Mouse (Mus musculus) midbrain, embryonic 10.5 days (tissue): ENCODE data around the gene Uty. TPM values are rescaled to one million over a fixed set of nuclear protein-coding genes. Genes with fewer than 3 reads are reported as not detected.

Experiments used
- DNase-seq: peaks from one replicate; pipeline ENCODE4 v3.0.0-alpha.2; 2017; ENCODE audit warnings: low spot score
- H3K27ac ChIP-seq: fragments of 300-500 bp; sonication (generic); replicated peaks from 2 replicates; pipeline ENCODE4 v1.5.1; 2016; ENCODE audit warnings: mild to moderate bottlenecking
- H3K27me3 ChIP-seq: fragments of 300-500 bp; sonication (generic); 2 replicates; pipeline ENCODE4 v1.6.1; 2016; ENCODE audit warnings: low read depth, mild to moderate bottlenecking; ENCODE audit not compliant: poor library complexity, severe bottlenecking
- H3K36me3 ChIP-seq: fragments of 300-500 bp; sonication (generic); 2 replicates; pipeline ENCODE4 v1.6.1; 2016; ENCODE audit warnings: mild to moderate bottlenecking, moderate library complexity
- H3K4me1 ChIP-seq: fragments of 300-500 bp; sonication (generic); 2 replicates; pipeline ENCODE4 v1.6.1; 2016
- H3K4me3 ChIP-seq: fragments of 300-500 bp; sonication (generic); 2 replicates; pipeline ENCODE4 v1.5.1; 2016; ENCODE audit warnings: mild to moderate bottlenecking, moderate library complexity
- H3K9me3 ChIP-seq: fragments of 300-500 bp; sonication (generic); replicated peaks from 2 replicates; pipeline ENCODE4 v1.6.1; 2016; ENCODE audit warnings: mild to moderate bottlenecking
- WGBS: fragments of 180-500 bp; shearing (Covaris S2); methylation state at CpG from one replicate; pipeline ENCODE4 v1.1.7; 2016; 5-methylcytosine and 5-hydroxymethylcytosine counted together
- polyA plus RNA-seq: library from polyadenylated mRNA; unstranded; fragments of >200 nt; fragmentation: Nextera tagmentation; extraction: Ambion mirVana; gene quantifications from 2 replicates; pipeline ENCODE4 v1.2.1, GENCODE M21; 2016

Gene Uty
- polyA plus RNA-seq, result 12.9 and 13.0 TPM in 2 replicates

DNA sequence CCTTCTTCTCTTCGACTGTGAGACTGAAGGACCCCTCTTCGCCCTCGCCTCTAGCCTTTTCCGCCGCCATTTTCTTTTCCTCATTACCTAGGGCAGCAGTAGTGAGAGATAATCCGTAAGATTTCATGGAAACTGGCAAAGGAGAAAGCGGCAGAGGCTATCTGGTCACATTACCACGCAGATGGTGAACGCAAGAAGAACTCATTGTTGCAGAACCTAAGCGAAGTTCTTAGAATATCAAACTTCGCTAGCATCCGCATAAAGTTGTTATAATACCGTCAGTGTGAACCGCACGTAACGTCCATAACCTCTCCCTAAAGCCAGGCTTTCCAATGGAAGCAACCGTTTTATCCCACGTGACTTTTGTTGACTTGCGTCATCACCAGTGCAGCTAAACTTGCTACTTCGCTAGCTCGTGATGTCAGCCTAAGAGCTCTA, at the start of gene Uty:
Gene Uty (minus strand): TSS at position 334 of the 438 bp plus-strand sequence.
- under 1% methylated on average over 20 of the region's 21 CpGs for WGBS
- no peaks in the 10 kb centered on the region for H3K27me3 ChIP-seq
- no peaks in the 10 kb centered on the region for H3K36me3 ChIP-seq

DNA sequence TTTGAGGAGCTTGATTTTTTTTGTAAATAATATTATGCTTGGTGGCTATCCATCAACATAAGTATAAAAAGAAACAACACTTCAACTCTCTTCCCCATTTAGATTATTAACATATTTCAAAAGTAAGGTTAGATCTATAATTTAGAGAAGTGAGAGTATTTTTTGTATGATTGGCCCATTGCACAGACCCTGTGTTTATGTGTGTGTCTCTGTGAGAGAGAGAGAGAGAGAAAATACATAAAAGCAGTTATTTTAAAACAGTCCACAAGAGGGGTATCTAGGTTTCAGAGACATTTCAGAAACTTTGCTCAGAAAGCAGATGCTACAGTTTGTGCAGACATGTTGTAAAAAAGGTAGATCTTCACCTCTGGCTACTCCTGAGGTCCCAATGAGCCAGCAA, 48.1 kb upstream of the Uty start:
- H3K27ac ChIP-seq, result no peak overlapping the region
- H3K4me1 ChIP-seq, result no peaks in the 10 kb centered on the region
- no peaks in the 10 kb centered on the region for H3K36me3 ChIP-seq
- H3K9me3 ChIP-seq, result no peaks in the 10 kb centered on the region
- H3K27me3 ChIP-seq, result no peaks in the 10 kb centered on the region
- no peak for DNase-seq
- no peak overlapping the region for H3K4me3 ChIP-seq

More for the DNA sequence above, at the start of gene Uty:
- no peaks in the 10 kb centered on the region for H3K4me1 ChIP-seq
- no peaks in the 10 kb centered on the region for H3K9me3 ChIP-seq
- H3K27ac ChIP-seq, result peak within 1 kb of the TSS; percentile 81
- H3K4me3 ChIP-seq, result peak within 1 kb of the TSS; percentile 52
- peak; percentile 44 for DNase-seq

DNA sequence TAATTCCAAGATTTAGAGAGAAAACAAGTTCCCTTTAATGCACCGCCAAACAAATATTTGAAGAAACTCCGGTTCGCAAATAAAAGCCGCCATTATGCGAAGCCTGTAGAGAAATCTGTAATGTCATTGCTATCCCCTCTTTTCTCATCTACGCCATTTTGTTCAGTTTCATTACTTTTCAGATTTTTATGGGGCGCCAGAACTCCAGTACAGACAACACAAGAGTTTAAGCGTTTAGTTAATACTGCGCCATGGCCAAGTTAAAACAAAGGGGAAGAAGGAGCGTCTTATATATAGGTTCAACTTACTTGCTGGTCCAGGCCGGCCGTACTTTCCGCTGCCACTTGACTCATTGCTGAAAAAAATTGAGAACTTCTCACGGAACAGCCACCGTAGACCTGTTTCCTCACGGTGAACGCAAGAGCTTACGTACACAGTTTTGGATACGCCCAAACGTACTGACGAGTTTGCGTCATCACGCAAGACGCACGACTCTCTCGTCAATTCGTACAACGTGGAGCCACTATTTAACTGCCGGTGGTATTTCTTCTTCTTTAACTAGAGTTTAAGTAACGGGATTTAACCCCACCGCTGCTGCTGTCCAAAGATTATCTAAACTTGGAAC, 40.7 kb upstream of the Uty start, which contains the start of gene Ddx3y:
Gene Ddx3y (minus strand): TSS at position 459 of the 625 bp plus-strand sequence.
- H3K27ac ChIP-seq, result peak within 1 kb of the TSS; percentile 65
- no peaks in the 10 kb centered on the region for H3K4me1 ChIP-seq
- peak; percentile 50 for DNase-seq
- H3K36me3 ChIP-seq, result no peaks in the 10 kb centered on the region
- H3K27me3 ChIP-seq, result no peaks in the 10 kb centered on the region
- no peaks in the 10 kb centered on the region for H3K9me3 ChIP-seq
- WGBS, result 2% methylated on average over 29 of the region's 31 CpGs
- H3K4me3 ChIP-seq, result peak within 1 kb of the TSS; percentile 50

DNA sequence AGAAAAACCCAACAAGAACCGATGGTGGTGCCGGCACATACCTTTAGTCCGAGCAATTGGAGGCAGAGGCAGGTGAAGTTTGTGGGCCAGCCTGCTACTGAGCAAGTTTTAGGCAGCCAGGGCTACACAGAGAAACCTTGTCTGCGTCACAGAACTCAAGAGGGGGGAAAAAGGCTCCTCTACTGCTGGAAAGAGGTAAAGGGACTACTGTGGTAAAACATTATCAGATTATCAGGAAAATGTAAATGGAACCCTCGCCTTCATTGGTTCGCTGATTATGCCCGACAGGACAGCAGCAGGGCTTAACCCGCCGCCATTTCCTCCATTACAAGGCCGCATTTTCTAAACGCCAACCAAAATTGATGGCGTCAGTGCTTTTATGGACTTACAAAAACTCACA, 40.2 kb upstream of the Uty start:
- WGBS, result 2% methylated on average over 12 of the region's 12 CpGs
- Histone ChIP-seq H3K36me3 (no peaks in the 10 kb centered on the region), H3K4me3 (peak overlapping the region; percentile 50), H3K27me3 (no peaks in the 10 kb centered on the region), H3K9me3 (no peaks in the 10 kb centered on the region), H3K27ac (peak overlapping the region; percentile 65), H3K4me1 (no peaks in the 10 kb centered on the region)
- DNase-seq, result peak; percentile 11

DNA sequence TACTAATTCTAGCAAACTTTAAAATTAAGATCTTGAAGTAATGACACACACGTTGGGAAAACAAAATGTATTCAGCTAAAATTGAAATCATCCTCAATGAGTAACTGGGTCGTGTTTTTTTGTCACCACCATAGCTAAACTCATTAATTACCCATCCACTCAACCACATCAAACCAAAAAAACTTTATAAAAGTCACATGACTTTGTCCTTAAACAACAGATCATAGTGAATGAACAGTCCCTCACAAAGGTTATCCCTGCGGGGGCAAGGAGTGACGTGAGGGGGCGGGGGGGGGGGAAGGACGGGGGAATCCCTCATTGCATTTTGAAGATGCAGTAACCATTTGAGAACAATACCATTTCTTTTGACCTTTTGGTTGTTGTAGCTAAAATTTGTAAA, 558 bp upstream of the Uty start:
- DNase-seq, result no peak
- no peak overlapping the region for H3K27ac ChIP-seq
- H3K9me3 ChIP-seq, result no peaks in the 10 kb centered on the region
- no peaks in the 10 kb centered on the region for H3K27me3 ChIP-seq
- no peaks in the 10 kb centered on the region for H3K36me3 ChIP-seq
- H3K4me3 ChIP-seq, result peak overlapping the region; percentile 52
- WGBS, result 71% methylated on average over 5 of the region's 6 CpGs
- no peaks in the 10 kb centered on the region for H3K4me1 ChIP-seq

DNA sequence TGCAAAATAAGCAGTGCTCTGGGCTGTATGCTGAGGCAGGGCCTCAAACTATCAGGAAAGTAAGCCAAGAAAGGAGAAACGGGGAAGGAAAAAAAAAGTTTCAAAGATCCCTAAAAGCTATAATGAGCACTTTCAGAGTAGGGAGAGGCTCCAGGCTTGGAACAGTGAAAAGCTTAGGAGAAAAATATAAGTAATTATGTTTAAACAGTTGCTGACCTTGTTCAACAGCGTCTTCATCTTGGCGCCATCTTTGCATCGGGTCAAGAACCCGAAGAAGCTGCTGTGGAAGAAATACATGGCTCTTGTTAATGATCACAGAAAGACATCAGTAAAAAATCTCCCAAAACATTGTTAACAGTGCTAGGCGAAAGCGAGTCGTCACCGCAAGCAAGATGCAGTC, 619 bp downstream of the Uty start:
- 0% methylated on average over 3 of the region's 9 CpGs for WGBS
- Histone ChIP-seq H3K9me3 (no peaks in the 10 kb centered on the region), H3K27ac (peak overlapping the region; percentile 81), H3K36me3 (no peaks in the 10 kb centered on the region), H3K4me1 (no peaks in the 10 kb centered on the region), H3K27me3 (no peaks in the 10 kb centered on the region), H3K4me3 (peak overlapping the region; percentile 52)
- no peak for DNase-seq

DNA sequence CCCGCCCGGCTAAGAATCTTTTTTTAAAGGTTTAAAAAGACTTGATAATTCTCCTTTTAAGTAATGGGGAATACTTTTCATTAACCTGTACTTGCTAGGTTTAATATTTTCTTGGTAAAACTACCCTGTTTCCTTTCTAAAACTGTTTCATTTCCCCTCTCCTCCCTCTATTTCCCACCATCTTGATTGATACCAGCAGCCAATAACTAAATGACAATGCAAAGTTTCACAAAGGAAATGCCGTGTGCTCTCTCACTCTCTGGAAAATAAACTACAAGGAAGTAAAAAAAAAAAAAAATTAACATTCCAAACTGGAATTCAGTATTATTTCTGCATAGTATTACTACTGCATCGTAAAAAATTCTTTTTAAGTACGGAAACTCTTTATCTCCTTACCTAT, 1.1 kb downstream of the Uty start:
- Histone ChIP-seq H3K9me3 (no peaks in the 10 kb centered on the region), H3K27me3 (no peaks in the 10 kb centered on the region), H3K4me3 (peak overlapping the region; percentile 52), H3K36me3 (no peaks in the 10 kb centered on the region), H3K4me1 (no peaks in the 10 kb centered on the region), H3K27ac (peak overlapping the region; percentile 81; the same call in 1 of the 2 replicates)
- DNase-seq, result no peak
- WGBS, result 73% methylated on average over 5 of the region's 5 CpGs

DNA sequence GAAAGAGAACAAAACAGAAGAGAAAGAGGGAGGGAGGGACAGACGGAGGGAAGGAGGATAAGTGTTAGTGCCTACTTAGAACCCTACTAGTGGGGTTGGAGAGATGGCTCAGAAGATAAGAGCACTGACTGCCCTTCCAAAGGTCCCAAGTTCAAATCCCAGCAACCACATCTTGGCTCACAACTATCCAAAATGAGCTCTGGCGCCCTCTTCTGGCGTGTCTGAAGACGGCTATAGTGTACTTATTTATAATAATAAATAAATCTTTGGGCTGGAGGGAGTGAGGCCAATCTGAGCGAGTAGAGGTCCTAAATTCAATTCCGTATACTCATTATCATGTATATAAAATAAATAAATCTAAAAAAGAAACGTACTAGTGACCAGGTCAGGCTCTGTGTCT, 25.6 kb downstream of the Uty start:
- 71% methylated on average over 5 of the region's 7 CpGs for WGBS
- no peaks in the 10 kb centered on the region for H3K27me3 ChIP-seq
- no peaks in the 10 kb centered on the region for H3K36me3 ChIP-seq
- no peaks in the 10 kb centered on the region for H3K9me3 ChIP-seq
- no peak for DNase-seq
- no peak overlapping the region for H3K27ac ChIP-seq
- H3K4me3 ChIP-seq, result no peak overlapping the region
- H3K4me1 ChIP-seq, result no peaks in the 10 kb centered on the region

DNA sequence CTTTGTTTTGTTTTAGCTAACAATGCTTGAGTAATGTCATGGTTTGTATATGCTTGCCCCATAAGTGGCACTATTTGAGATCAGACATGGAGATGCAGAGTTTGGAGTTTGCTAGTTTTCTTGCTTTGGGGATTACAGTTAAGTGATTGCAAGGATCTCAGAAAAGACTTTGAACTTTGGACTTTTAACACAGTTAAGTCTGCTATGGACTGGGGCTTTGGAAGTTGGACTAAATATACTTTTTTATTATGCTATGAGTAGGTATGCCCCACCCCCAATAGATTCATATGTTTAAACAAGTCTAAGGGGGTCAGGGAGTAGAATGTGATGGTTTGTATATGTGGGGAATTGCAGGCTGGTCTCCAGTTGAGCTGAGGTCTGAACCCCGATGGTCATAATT, 67.1 kb downstream of the Uty start:
- H3K9me3 ChIP-seq, result no peaks in the 10 kb centered on the region
- WGBS, result no CpG with 5 or more reads among the region's 1 CpGs
- H3K27me3 ChIP-seq, result no peaks in the 10 kb centered on the region
- H3K4me3 ChIP-seq, result no peak overlapping the region
- no peak overlapping the region for H3K27ac ChIP-seq
- DNase-seq, result no peak
- H3K4me1 ChIP-seq, result no peaks in the 10 kb centered on the region
- 0 out of 2 replicates have a peak, but pooled peaks cover 2% of the 10 kb centered on the region for H3K36me3 ChIP-seq

DNA sequence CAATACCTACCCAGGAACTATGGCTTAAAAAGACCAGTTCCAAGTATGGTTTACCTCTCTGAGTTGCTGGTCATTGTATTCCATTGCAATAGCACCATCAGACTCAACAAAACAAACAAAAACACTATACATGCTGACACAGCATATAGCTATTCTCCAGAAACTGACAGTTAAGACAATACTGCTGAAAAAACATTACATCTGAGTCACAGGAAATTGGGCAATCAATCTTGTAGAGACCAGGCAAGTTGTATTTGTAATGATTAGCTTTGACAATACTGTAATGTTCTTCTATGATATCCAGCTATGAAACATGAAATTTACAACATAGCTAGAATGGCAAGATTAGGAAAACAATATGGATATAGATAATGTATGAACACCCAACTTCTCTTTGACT, 82.5 kb downstream of the Uty start:
- DNase-seq, result no peak
- Histone ChIP-seq H3K27ac (no peak overlapping the region), H3K9me3 (no peaks in the 10 kb centered on the region), H3K36me3 (no peaks in the 10 kb centered on the region), H3K4me3 (no peak overlapping the region), H3K4me1 (no peaks in the 10 kb centered on the region), H3K27me3 (no peaks in the 10 kb centered on the region)

DNA sequence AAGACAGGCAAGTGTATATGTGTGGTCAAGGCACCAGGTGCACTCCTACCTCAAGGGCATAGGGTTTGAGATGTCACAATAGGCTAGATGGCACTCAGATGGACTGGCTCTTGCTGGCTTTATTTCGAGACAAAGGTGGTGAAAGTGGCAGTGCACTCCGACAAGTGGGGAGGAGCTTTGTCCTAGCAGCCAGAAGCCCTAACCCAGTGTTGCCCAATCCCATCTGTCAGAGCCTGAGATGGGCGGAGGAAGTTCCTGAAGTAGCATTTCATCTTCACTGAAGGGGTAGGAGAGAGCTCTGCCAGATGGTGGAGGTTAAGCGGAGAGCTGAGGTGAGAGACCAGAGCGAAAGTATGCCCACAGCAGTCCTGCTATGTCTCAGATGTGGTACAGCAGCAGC, 129.4 kb downstream of the Uty start:
- H3K4me1 ChIP-seq, result no peaks in the 10 kb centered on the region
- H3K9me3 ChIP-seq, result no peaks in the 10 kb centered on the region
- H3K27ac ChIP-seq, result no peak overlapping the region
- peaks cover 3% of the 10 kb centered on the region; the same call in 1 of the 2 replicates for H3K36me3 ChIP-seq
- WGBS, result 85% methylated on average over 5 of the region's 5 CpGs
- no peak overlapping the region for H3K4me3 ChIP-seq
- DNase-seq, result no peak
- H3K27me3 ChIP-seq, result no peaks in the 10 kb centered on the region

DNA sequence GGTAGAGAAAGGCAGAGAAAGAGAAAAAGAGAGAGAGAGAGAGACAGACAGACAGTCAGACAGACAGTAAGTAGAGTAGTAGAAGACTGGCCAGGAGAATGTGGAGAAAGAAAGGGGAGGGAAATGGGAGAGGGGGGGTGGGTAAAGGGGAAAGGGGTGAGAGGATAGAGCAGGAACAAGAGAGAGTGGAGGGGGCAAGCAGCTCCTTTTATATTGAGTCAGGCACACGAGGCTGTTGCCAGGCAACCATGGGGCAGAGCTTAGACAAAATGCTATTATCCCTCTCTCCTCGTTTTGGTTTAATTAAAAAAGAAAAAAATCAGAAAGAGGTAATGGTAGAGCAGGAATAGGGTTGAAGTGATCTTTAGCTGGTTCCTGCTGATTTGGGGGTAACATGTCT, 131.5 kb downstream of the Uty start:
- Histone ChIP-seq H3K27me3 (no peaks in the 10 kb centered on the region), H3K9me3 (no peaks in the 10 kb centered on the region), H3K4me1 (no peaks in the 10 kb centered on the region), H3K4me3 (no peak overlapping the region), H3K36me3 (no peaks in the 10 kb centered on the region), H3K27ac (no peak overlapping the region)
- peak; percentile 13 for DNase-seq
- 13% methylated on average over 2 of the region's 2 CpGs for WGBS
